Mouse (Mus musculus) embryonic facial prominence, embryonic 13.5 days (tissue): ENCODE measurements around the gene Nxpe4. TPM values are rescaled to one million over a fixed set of nuclear protein-coding genes. Genes with fewer than 3 reads are reported as not detected.
"Not testable (repeated sequence)": the region's sequence is repeated elsewhere in the genome, so short reads cannot be mapped to it uniquely, and the experiment has no call there.

Experiments used
- ATAC-seq: fragments of 200-750 bp; cut with Nextera tagmentation; 2 replicates; pipeline ENCODE4 v1.8.0; 2017; ENCODE audit warnings: low read depth; ENCODE audit not compliant: insufficient number of reproducible peaks, insufficient read depth, low FRiP score, low TSS enrichment
- H3K27ac ChIP-seq: fragments of 300-500 bp; sonication (generic); 2 replicates; pipeline ENCODE4 v1.5.1; 2015; ENCODE audit warnings: moderate library complexity, mild to moderate bottlenecking, inconsistent platforms
- H3K27me3 ChIP-seq: fragments of 300-500 bp; sonication (generic); 2 replicates; pipeline ENCODE4 v1.6.1; 2015; ENCODE audit warnings: mild to moderate bottlenecking, inconsistent platforms
- H3K36me3 ChIP-seq: fragments of 300-500 bp; sonication (generic); 2 replicates; pipeline ENCODE4 v1.6.1; 2015; ENCODE audit warnings: mild to moderate bottlenecking, inconsistent platforms
- H3K4me1 ChIP-seq: fragments of 300-500 bp; sonication (generic); 2 replicates; pipeline ENCODE4 v1.6.1; 2015; ENCODE audit warnings: inconsistent platforms
- H3K4me2 ChIP-seq: fragments of 300-500 bp; sonication (generic); 2 replicates; pipeline ENCODE4 v1.6.1; 2015; ENCODE audit warnings: moderate library complexity, mild to moderate bottlenecking, inconsistent platforms
- H3K4me3 ChIP-seq: fragments of 300-500 bp; sonication (generic); 2 replicates; pipeline ENCODE4 v1.5.1; 2015; ENCODE audit warnings: mild to moderate bottlenecking, inconsistent platforms
- H3K9ac ChIP-seq: fragments of 300-500 bp; sonication (generic); 2 replicates; pipeline ENCODE4 v1.6.1; 2015; ENCODE audit warnings: mild to moderate bottlenecking, inconsistent platforms
- H3K9me3 ChIP-seq: fragments of 300-500 bp; sonication (generic); 2 replicates; pipeline ENCODE4 v1.6.1; 2016; ENCODE audit warnings: inconsistent platforms
- WGBS: fragments of 180-500 bp; shearing (Covaris S2); methylation state at CpG from one replicate; pipeline ENCODE4 v1.1.7; 2015; ENCODE audit warnings: mixed read lengths; 5-methylcytosine and 5-hydroxymethylcytosine counted together
- polyA plus RNA-seq: library from polyadenylated mRNA; unstranded; fragments of >200 nt; fragmentation: Nextera tagmentation; extraction: Ambion mirVana; gene quantifications from 2 replicates; pipeline ENCODE4 v1.2.1, GENCODE M21; 2015

Nxpe4 gene
- polyA plus RNA-seq, 1 experiment from 2014 or later, result 8.2 TPM

DNA sequence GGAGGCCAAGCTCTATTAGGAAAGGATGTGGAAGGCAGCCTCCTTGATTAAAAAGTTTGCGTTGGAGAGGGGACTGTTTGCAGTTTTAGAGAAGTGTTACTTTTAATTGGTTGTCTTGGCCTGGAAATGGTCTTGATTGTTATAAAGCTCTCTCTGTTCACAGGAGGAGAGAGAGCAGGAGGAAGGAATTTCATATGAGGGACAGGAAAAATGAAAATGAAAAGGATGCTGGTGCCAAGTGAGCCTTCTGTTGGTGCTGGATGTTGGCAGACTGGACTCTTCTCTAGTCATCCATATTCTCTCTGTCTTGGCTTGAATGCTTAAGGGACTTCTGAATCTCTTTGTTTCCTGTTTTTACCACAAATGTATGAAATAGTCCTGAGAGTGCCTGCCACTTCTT lies 106.1 kb downstream of the Nxpe4 start:
- H3K27me3 ChIP-seq, result no peaks in the 10 kb centered on the region
- H3K4me2 ChIP-seq, result no peak overlapping the region
- H3K27ac ChIP-seq, result no peak overlapping the region
- no peak overlapping the region for H3K4me3 ChIP-seq
- peaks cover 4% of the 10 kb centered on the region; the same call in 1 of the 2 replicates for H3K4me1 ChIP-seq
- H3K9me3 ChIP-seq, result no peaks in the 10 kb centered on the region
- no peak overlapping the region for H3K9ac ChIP-seq
- WGBS, result 46% methylated on average over 1 of the region's 1 CpGs
- ATAC-seq, result no peak
- no peaks in the 10 kb centered on the region for H3K36me3 ChIP-seq

DNA sequence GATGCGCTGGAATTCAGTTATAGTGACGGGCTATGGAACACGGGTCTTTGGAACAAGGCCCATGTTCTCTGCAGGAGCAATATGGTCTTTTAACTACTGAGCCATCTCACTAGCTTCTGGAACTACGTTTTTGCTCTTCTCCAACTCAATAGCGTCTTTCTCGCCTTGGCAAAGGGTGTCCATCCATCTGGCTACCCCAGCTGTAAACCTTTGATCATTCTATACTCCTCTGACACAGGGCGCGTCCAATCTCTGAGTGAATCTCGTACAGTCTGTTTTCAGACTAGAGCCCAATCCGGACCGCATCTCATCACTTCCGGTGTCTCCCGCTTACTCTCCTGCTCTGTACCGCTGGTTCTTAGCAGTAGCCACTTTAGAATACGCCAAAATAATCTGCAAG lies 115.0 kb downstream of the Nxpe4 start:
- no peak overlapping the region for H3K4me2 ChIP-seq
- 89% methylated on average over 15 of the region's 15 CpGs for WGBS

DNA sequence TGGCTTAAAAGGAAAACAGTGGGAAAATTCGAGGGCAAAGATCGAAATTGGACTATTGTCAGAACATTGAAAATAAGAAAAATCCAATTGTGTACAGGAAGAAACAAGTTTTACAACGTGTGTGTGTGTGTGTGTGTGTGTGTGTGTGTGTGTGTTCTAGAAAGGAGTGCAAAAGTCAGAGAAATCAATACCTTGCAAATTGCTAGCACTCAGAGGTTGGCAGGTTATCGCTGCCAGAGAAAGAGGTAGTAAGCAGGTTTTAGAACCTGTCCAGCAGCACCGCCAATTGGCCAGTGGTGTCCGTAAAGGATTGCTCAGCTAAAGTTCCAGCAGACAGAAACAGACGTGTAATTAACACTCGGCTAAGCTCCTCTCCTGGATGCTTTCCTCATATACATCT lies 122.4 kb downstream of the Nxpe4 start:
- H3K4me2 ChIP-seq, result no peak overlapping the region
- 84% methylated on average over 8 of the region's 8 CpGs for WGBS
- no peaks in the 10 kb centered on the region for H3K36me3 ChIP-seq
- no peak overlapping the region for H3K27ac ChIP-seq
- H3K9ac ChIP-seq, result no peak overlapping the region
- no peaks in the 10 kb centered on the region for H3K4me1 ChIP-seq
- no peaks in the 10 kb centered on the region for H3K9me3 ChIP-seq
- ATAC-seq, result no peak
- no peaks in the 10 kb centered on the region for H3K27me3 ChIP-seq
- no peak overlapping the region for H3K4me3 ChIP-seq

More for the DNA sequence above, 115.0 kb downstream of the Nxpe4 start:
- Histone ChIP-seq H3K27me3 (no peaks in the 10 kb centered on the region), H3K36me3 (no peaks in the 10 kb centered on the region), H3K27ac (no peak overlapping the region), H3K9me3 (no peaks in the 10 kb centered on the region), H3K4me3 (no peak overlapping the region), H3K9ac (no peak overlapping the region), H3K4me1 (no peaks in the 10 kb centered on the region)
- no peak for ATAC-seq

GRCm38 (mm10) chr9:48290281-48290680 lies 128.5 kb downstream of the Nxpe4 start:
- Histone ChIP-seq H3K27ac (no peak overlapping the region), H3K4me2 (no peak overlapping the region), H3K9me3 (no peaks in the 10 kb centered on the region), H3K27me3 (no peaks in the 10 kb centered on the region), H3K36me3 (no peaks in the 10 kb centered on the region), H3K4me1 (no peaks in the 10 kb centered on the region), H3K4me3 (no peak overlapping the region), H3K9ac (no peak overlapping the region)
- WGBS, result 88% methylated on average over 1 of the region's 1 CpGs
- ATAC-seq, result no peak

DNA sequence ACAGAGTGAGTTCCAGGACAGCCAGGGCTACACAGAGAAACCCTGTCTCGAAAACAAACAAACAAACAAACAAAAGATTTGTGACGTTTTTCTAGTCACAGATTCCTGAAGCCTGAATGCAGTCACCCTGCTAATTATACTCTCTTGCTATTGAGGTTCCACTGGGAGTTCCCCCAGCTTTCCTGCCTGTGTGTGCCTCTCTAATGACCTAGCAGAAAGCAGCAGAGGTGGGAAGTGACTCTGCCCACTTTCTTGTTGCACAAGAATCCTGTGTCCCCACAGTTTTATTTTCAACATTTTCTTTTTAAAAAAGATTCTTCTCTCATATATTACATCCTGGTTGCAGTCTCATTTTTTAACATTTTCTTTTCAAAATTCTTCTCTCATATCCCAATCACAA lies 132.9 kb downstream of the Nxpe4 start:
- Histone ChIP-seq H3K4me1 (no peaks in the 10 kb centered on the region), H3K4me2 (no peak overlapping the region), H3K4me3 (no peak overlapping the region), H3K9ac (no peak overlapping the region), H3K27ac (no peak overlapping the region), H3K27me3 (no peaks in the 10 kb centered on the region), H3K9me3 (no peaks in the 10 kb centered on the region), H3K36me3 (no peaks in the 10 kb centered on the region)
- WGBS, result 67% methylated on average over 2 of the region's 2 CpGs
- no peak for ATAC-seq

- ATAC-seq, result no peak
These were observed 137.2 kb downstream of the Nxpe4 start for GRCm38 (mm10) chr9:48298983-48299382.

DNA sequence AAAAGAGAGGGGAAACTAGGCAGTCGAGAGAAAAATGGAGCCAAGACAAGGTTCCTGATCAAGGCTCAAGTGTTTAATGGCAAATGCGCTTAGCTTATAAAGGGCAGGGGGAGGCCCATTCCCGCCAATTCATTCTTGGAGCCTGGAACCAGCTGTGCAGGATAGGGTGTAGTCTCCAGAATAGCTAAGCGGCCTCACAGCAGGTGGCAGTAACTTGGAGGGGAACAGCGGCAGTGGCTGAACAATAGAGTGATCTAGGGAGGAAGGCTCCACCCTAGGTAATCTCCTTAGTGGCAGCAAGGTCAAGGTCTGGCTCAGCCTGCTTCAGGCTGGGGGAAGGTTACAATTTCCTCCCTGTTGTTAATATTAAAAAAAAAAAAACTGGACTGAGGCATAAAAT lies 141.7 kb downstream of the Nxpe4 start:
- not testable (repeated sequence) for H3K4me1 ChIP-seq, H3K27ac ChIP-seq, H3K36me3 ChIP-seq, ATAC-seq, H3K27me3 ChIP-seq, H3K4me2 ChIP-seq, H3K9ac ChIP-seq, H3K9me3 ChIP-seq, H3K4me3 ChIP-seq
- 38% methylated on average over 5 of the region's 5 CpGs for WGBS

More at GRCm38 (mm10) chr9:48298983-48299382, 137.2 kb downstream of the Nxpe4 start:
- H3K4me1 ChIP-seq, result no peaks in the 10 kb centered on the region
- WGBS, result 91% methylated on average over 7 of the region's 7 CpGs
- no peak overlapping the region for H3K4me3 ChIP-seq
- no peaks in the 10 kb centered on the region for H3K36me3 ChIP-seq
- no peaks in the 10 kb centered on the region for H3K27me3 ChIP-seq
- no peak overlapping the region for H3K4me2 ChIP-seq
- no peak overlapping the region for H3K9ac ChIP-seq
- no peak overlapping the region for H3K27ac ChIP-seq
- no peaks in the 10 kb centered on the region for H3K9me3 ChIP-seq

DNA sequence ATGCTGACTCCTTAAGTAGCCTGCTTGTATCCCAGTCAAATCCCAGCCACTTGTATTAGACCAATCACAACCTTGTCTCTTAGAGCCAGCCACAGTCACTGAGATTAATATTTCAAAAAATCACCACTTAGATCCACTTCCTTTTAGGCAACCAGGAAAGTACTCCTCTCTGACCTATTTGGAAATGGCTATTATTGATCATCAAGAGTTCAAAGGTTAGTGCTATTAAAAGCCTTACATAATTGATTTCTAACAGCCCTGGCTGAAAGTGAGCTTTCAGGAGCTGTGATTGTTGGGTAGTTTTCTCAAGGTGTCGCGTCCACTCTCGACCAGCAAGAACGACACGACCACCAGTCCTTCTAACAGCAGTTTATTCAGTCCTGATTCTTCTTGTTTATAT lies 149.4 kb downstream of the Nxpe4 start:
- Histone ChIP-seq H3K4me2 (no peak overlapping the region), H3K27ac (no peak overlapping the region), H3K27me3 (no peaks in the 10 kb centered on the region), H3K9me3 (no peaks in the 10 kb centered on the region), H3K36me3 (no peaks in the 10 kb centered on the region), H3K9ac (no peak overlapping the region), H3K4me1 (no peaks in the 10 kb centered on the region), H3K4me3 (no peak overlapping the region)
- 81% methylated on average over 5 of the region's 5 CpGs for WGBS
- ATAC-seq, result no peak

GRCm38 (mm10) chr9:48314194-48314593 lies 152.4 kb downstream of the Nxpe4 start:
- H3K4me1 ChIP-seq, result no peaks in the 10 kb centered on the region
- 47% methylated on average over 3 of the region's 3 CpGs for WGBS
- H3K9me3 ChIP-seq, result no peaks in the 10 kb centered on the region
- no peaks in the 10 kb centered on the region for H3K36me3 ChIP-seq
- no peak overlapping the region for H3K4me2 ChIP-seq
- H3K4me3 ChIP-seq, result no peak overlapping the region
- H3K27me3 ChIP-seq, result no peaks in the 10 kb centered on the region
- no peak overlapping the region for H3K27ac ChIP-seq
- no peak overlapping the region for H3K9ac ChIP-seq
- no peak for ATAC-seq

DNA sequence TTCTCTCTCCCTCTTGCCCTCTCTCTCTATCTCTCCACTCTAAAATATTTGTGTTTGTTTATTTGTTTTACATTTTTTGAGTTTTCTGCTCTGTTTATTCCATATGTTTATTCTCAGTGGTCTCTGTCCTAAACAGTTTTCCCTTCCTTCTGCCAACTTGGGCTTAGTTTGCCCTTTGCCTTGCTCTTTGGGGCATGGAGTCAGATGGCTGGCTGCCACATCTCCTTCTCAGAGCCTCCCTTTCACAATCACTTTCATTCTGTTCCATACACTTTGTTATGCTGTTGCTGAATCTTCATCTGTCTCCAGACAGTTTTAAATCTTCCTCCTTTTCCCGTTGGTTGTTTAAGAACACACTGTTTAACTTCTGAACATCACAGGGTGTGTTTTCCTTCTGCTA lies 154.0 kb downstream of the Nxpe4 start:
- Histone ChIP-seq H3K4me1 (no peaks in the 10 kb centered on the region), H3K9ac (no peak overlapping the region), H3K36me3 (no peaks in the 10 kb centered on the region), H3K4me2 (no peak overlapping the region), H3K9me3 (no peaks in the 10 kb centered on the region), H3K27ac (no peak overlapping the region), H3K27me3 (no peaks in the 10 kb centered on the region), H3K4me3 (no peak overlapping the region)
- 71% methylated on average over 1 of the region's 1 CpGs for WGBS
- ATAC-seq, result no peak

- no peak overlapping the region for H3K9ac ChIP-seq
- H3K36me3 ChIP-seq, result no peaks in the 10 kb centered on the region
- H3K9me3 ChIP-seq, result no peaks in the 10 kb centered on the region
- H3K27ac ChIP-seq, result no peak overlapping the region
- no peaks in the 10 kb centered on the region for H3K4me1 ChIP-seq
- 91% methylated on average over 9 of the region's 9 CpGs for WGBS
- H3K4me3 ChIP-seq, result no peak overlapping the region
- H3K27me3 ChIP-seq, result no peaks in the 10 kb centered on the region
- ATAC-seq, result no peak
- no peak overlapping the region for H3K4me2 ChIP-seq
These were observed 164.5 kb downstream of the Nxpe4 start for GRCm38 (mm10) chr9:48326338-48326737.

DNA sequence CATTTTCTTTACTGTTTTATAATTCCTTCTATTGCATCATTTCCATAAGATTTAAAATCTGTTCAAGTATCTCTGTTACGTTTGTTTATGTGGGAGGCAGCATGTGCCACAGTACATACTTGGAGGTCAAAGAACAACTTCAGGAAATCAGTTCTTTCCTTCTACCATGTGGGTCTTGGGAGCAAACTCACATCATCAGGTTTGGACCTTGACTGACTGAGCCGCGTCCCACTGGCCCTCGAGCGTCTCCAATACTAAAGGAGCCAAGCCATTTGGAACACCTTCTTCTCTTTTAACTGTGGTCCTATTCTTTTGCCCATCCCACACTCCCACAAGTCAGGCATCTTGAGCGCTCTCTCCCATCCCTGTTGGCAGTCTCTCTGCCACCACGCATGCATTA lies 167.8 kb downstream of the Nxpe4 start:
- Histone ChIP-seq H3K36me3 (no peaks in the 10 kb centered on the region), H3K4me2 (no peak overlapping the region), H3K4me1 (no peaks in the 10 kb centered on the region), H3K9ac (no peak overlapping the region), H3K4me3 (no peak overlapping the region), H3K9me3 (no peaks in the 10 kb centered on the region), H3K27ac (no peak overlapping the region), H3K27me3 (no peaks in the 10 kb centered on the region)
- ATAC-seq, result no peak
- WGBS, result 92% methylated on average over 7 of the region's 7 CpGs
